Mouse (Mus musculus): ENCODE measurements at regions not wholly inside any gene's neighbourhood (a gene's known extent, or its start where the extent isn't known, plus 50 kb on each side); places are given as distances from the start of the nearest gene placed in this dataset.

DNA sequence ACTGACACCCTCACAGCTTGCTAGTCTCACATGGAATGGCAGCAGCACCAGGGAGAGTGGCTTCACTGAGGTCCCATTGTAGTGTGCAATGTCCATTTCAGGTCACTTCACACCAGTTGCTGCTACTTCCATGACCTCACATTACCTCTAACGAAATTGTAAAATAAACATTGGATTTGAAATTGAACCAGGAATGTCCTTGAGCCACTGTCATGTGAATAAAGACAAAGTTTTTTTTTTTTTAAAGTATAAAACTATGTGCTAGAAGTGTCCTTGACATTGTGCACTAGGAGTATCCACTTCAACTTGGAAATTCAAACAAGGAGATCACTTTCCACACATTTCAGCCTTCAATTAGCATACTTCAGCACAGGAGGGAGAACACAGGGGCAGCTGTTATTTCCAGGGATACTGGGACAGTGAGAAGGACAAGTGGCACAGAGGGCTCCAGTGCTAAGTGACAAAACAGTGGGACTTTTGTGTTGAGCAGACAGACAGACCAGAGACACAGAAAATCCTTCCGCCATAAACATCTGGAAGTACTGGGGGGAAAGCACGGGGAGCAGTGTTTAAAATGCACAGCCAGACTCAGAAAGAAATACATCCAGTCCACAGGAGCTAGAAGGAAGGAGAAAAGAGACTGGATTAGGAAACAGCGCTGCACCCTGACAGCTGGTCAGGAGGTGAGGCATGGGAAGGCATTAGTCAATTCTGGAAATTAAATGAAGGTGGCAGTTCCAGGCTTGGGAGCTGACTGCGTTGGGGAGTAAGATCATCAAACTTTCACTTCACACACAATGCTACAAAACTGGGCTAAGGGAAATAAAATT lies 49.9 kb upstream of the Prkd1 start:
- Histone ChIP-seq H3K36me3 (ENCODE audit: control insufficient read depth in 1 of 2, insufficient read depth in 2 of 2, low read length in 2 of 2) (no peaks in the 10 kb centered on the region), H3K9me3 (replicated peaks; ENCODE audit: insufficient read depth, low read length) (no peaks in the 10 kb centered on the region), H3K79me2 (ENCODE audit: control insufficient read depth, insufficient read depth, low read length, poor library complexity) (no peaks in the 10 kb centered on the region), H3K27ac (ENCODE audit: control insufficient read depth, low read depth, low read length) (no peak overlapping the region), H3K4me1 (ENCODE audit: control insufficient read depth in 1 of 2, insufficient read depth in 2 of 2, low read length in 2 of 2) (no peaks in the 10 kb centered on the region), H3K9ac (ENCODE audit: control insufficient read depth, low read depth, low read length, poor library complexity, severe bottlenecking) (no peak overlapping the region), H3K4me3 (ENCODE audit: control insufficient read depth in 1 of 2, insufficient read depth in 1 of 2, low read depth in 2 of 2, low read length in 2 of 2) (no peak overlapping the region), H3K27me3 (ENCODE audit: control insufficient read depth in 1 of 2, insufficient read depth in 2 of 2, low read length in 2 of 2) (no peaks in the 10 kb centered on the region)
- DNase-seq (ENCODE audit: low read depth, low spot score), result no peak
- TF ChIP-seq ZMIZ1 (IDR thresholded peaks at IDR 0.05; ENCODE audit: low read depth, low read length), result no peak
- no peak for TF ChIP-seq ELF1 (IDR thresholded peaks at IDR 0.05; ENCODE audit: low read depth, low read length)
- TF ChIP-seq POLR2A (IDR thresholded peaks at IDR 0.05; ENCODE audit: control insufficient read depth in 1 of 2, insufficient read depth in 1 of 2, low read depth in 1 of 2, low read length in 2 of 2, poor library complexity in 1 of 2), result no peak
- TF ChIP-seq MAX (IDR thresholded peaks at IDR 0.05; ENCODE audit: low read length), result no peak
- TF ChIP-seq HCFC1 (IDR thresholded peaks at IDR 0.05; ENCODE audit: low read depth, low read length), result no peak
- no peak for TF ChIP-seq TCF12 (IDR thresholded peaks at IDR 0.05; ENCODE audit: low read depth, low read length)

All from MEL (cell line).